Mouse (Mus musculus) bone marrow macrophage, adult 2 months (primary cell): ENCODE data around the gene Themis2.

ENCODE experiments used
- CTCF ChIP-seq: IDR thresholded peaks from 2 replicates; pipeline ENCODE4 v1.5.1; 2012; ENCODE audit warnings: low read depth, mild to moderate bottlenecking, low read length, moderate library complexity
- POLR2A ChIP-seq: IDR thresholded peaks from 2 replicates; pipeline ENCODE4 v1.6.1; 2012; ENCODE audit warnings: mild to moderate bottlenecking, low read depth, low read length, borderline replicate concordance

DNA sequence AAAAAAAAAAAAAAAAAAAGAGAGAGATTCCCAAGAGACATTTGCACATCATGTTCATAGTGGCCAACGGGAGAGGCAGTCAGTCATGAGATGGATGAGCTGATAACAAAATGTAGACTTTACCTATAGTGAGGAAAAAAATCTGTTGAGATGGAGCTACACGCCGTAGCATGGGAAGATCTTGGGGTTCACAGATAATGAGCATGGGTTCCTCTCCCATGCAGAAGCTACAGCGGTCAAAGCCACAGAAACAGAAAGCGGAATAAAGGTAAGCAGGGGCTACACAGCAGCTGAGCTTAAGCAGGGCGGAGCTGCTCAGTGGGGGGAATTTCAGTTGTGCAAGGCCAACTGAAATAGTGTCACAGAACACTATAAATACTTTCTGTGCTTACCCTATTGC, 8.1 kb upstream of the Themis2 start:
- TF ChIP-seq POLR2A (no peak), CTCF (no peak)
